ENCODE assay signal across 25 mouse cellular contexts in genomic region chr6:61786706-61787105, GRCm38 (mm10).
"Had no signal": no experiment of that assay in that cellular context is flagged by ENCODE, and none has a peak within 500 bp of the region (broad histone marks: within the 10 kb centered on the region; RNA-seq: fewer than 3 reads in every experiment).

No protein-coding gene starts in this region.

- H3K4me3 ChIP-seq: heart, adult 2 months; heart, embryonic 13.5 days; heart, embryonic 15.5 days; kidney, embryonic 15.5 days; limb, embryonic 13.5 days; limb, embryonic 15.5 days; liver, embryonic 12.5 days had no signal

- H3K9ac ChIP-seq: heart, embryonic 13.5 days; heart, embryonic 15.5 days; hindbrain, embryonic 14.5 days; kidney, embryonic 15.5 days; limb, embryonic 13.5 days; limb, embryonic 15.5 days; liver, embryonic 12.5 days; liver, embryonic 14.5 days had no signal

- ATAC-seq: hindbrain, postnatal 0 days; intestine, embryonic 16.5 days; liver, embryonic 12.5 days had no signal

- H3K4me2 ChIP-seq: heart, embryonic 11.5 days; heart, embryonic 13.5 days; heart, embryonic 15.5 days; hindbrain, embryonic 14.5 days; kidney, embryonic 15.5 days; limb, embryonic 13.5 days; limb, embryonic 15.5 days; liver, embryonic 12.5 days had no signal

- H3K36me3 ChIP-seq: heart, embryonic 13.5 days; heart, embryonic 15.5 days; kidney, embryonic 15.5 days; limb, embryonic 13.5 days; limb, embryonic 15.5 days; liver, embryonic 12.5 days had no signal

- H3K9me3 ChIP-seq: heart, embryonic 13.5 days; heart, embryonic 15.5 days; kidney, embryonic 15.5 days; limb, embryonic 13.5 days; limb, embryonic 15.5 days; liver, embryonic 12.5 days had no signal

- H3K4me1 ChIP-seq: heart, embryonic 13.5 days; heart, embryonic 15.5 days; kidney, embryonic 15.5 days; limb, embryonic 13.5 days; limb, embryonic 15.5 days; liver, embryonic 12.5 days had no signal

- H3K27me3 ChIP-seq: heart, embryonic 13.5 days; heart, embryonic 15.5 days; kidney, embryonic 15.5 days; limb, embryonic 13.5 days; limb, embryonic 15.5 days; liver, embryonic 12.5 days had no signal

- H3K27ac ChIP-seq: heart, adult 2 months; heart, embryonic 13.5 days; heart, embryonic 15.5 days; hindbrain, embryonic 14.5 days; hindbrain, postnatal 0 days; kidney, embryonic 15.5 days; kidney, postnatal 0 days; limb, embryonic 13.5 days; limb, embryonic 15.5 days; liver, embryonic 12.5 days; liver, embryonic 14.5 days had no signal

- DNase-seq: gastrocnemius, postnatal 14 days; gastrocnemius, postnatal 36 days; heart, adult 11 months; heart, adult 2 months; heart, postnatal 14 days; heart, postnatal 36 days; kidney, adult 11 months; kidney, adult 2 months; kidney, adult 9 months; kidney, postnatal 14 days; kidney, postnatal 36 days; layer of hippocampus, adult 9-11 months; layer of hippocampus, postnatal 36 days had no signal
